Mouse (Mus musculus): ENCODE results near the gene Crebzf.

Gene Crebzf

GRCm38 (mm10) chr7:90442518-90443080, at the start of gene Crebzf:
Gene Crebzf (plus strand): TSS chr7:90442729.
- peak; percentile 99 for DNase-seq

- DNase-seq = no peak
Observed at GRCm38 (mm10) chr7:90395073-90395472, 47.5 kb upstream of the Crebzf start.

DNA sequence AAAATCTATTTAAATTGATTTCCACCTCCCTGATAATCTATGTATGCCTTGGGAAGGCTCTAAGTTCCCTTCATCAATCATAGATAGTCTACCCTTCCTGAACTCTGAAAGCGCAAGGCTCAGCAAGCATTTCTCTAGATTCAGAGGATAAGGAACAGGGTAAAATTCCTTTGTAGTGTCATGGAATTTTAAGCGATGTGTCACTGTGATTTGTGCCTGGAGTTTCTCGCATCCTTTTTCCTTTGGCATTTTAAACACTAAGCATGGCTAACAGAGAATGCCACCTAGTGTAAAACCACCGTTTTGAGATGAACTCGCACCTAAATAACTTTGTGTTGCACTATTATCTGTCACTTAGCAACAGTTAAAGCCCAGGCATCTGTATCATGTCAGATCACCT, 46.6 kb upstream of the Crebzf start:
- no peak for DNase-seq

- DNase-seq = peak; percentile 72
Observed at GRCm38 (mm10) chr7:90409934-90410333, 32.6 kb upstream of the Crebzf start.

- DNase-seq = peak; percentile 94
Observed at GRCm38 (mm10) chr7:90426020-90427001, 16.2 kb upstream of the Crebzf start, which contains the start of gene Ccdc89. Gene Ccdc89 (plus strand): TSS chr7:90426577.

- DNase-seq = no peak
Observed at GRCm38 (mm10) chr7:90427006-90427405, 15.5 kb upstream of the Crebzf start.

- peak; percentile 65 for DNase-seq
Observed at GRCm38 (mm10) chr7:90432221-90432620, 10.3 kb upstream of the Crebzf start.

GRCm38 (mm10) chr7:90440044-90440443, 2.5 kb upstream of the Crebzf start:
- no peak for DNase-seq

- no peak for DNase-seq
Observed at GRCm38 (mm10) chr7:90442070-90442469, 459 bp upstream of the Crebzf start.

- peak; percentile 81 for DNase-seq
Observed at GRCm38 (mm10) chr7:90443101-90444091, 867 bp downstream of the Crebzf start.

DNA sequence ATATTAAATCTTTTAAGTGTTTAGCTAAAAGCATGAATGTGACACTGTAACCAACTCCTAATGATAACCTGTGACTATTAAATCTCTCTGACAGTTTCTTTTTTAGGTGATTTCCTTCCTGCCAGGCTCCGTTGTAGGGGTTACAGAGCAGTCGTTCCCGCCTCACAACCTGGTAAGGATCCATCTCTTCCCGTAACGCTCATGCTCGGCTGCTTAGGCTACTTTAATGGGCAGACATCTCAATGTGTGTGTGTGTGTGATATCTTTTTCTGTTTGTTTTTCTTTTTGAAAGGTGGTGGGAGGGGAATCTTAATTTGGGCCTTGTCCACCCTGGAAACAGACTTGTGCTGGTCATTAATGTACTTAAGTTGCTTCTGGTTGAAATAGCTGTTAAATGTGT, 1.7 kb downstream of the Crebzf start:
- DNase-seq = no peak

- no peak for DNase-seq
Observed at GRCm38 (mm10) chr7:90456149-90456844, 13.8 kb downstream of the Crebzf start.

GRCm38 (mm10) chr7:90456845-90457468, 14.4 kb downstream of the Crebzf start, which contains the start of gene Tmem126a:
Gene Tmem126a (minus strand): TSS chr7:90457229.
- DNase-seq = peak; percentile 96

DNA sequence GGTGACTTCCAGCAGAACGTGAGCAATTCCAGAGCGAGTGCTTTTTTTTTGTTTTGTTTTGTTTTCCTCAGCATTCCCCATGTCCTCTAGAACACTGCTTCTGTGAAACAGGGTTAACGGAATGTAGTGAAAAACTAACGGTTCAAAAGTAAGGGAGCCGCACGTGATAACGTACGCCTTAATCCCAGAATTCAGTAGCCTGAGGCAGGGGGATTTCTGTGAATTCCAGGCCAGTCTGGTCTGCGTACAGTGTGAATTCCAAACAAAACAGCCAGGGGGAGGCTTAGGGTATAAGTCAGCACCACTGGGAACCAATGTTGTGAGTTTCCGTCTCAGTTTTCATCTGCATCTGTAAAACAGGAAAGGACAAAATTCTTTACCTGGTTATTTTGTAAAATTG, 15.0 kb downstream of the Crebzf start:
- no peak for DNase-seq

- no peak for DNase-seq
Observed at GRCm38 (mm10) chr7:90460330-90460729, 17.8 kb downstream of the Crebzf start.

DNA sequence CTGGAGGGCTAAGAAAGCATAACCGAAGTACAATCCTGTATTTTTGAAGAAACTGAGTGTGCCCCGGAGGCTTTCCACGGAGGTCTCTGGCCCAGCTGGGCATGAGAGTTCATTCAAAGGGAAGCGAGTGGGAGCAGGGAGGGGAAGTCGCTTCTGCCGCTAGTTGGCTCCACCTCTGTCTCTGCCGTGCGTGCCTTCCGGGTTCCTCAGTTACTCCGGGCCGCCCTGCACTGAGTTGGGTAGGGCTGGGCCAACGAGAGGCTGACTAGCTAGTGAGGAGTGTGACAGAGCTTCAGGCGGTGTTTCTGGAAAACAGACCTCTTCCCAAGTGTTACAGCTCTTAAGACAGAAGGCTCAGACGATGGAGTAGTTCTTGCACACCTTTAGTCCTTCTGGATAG, 18.4 kb downstream of the Crebzf start:
- DNase-seq = peak; percentile 54

DNA sequence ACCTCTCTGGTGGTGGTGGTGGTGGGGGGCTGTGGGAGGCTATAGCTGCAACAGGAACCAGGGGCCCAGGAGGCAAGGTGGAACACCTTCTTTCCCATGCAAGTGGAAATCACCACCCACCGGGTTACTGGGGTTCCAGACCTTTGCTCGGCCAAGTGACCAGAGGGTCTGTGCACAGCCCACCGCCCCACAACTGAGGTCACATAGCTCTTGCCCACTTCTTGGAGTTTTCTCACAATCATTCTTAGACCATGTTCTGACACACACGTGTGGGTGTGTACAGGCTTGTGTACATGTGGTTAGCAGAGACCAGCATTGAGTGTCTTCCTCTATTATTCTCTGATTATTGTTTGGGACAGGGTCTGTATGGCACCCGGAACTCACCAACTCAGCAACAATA, 18.9 kb downstream of the Crebzf start:
- DNase-seq = no peak

- DNase-seq = no peak
Observed at GRCm38 (mm10) chr7:90473511-90473910, 31.0 kb downstream of the Crebzf start.

GRCm38 (mm10) chr7:90475793-90476312, 33.3 kb downstream of the Crebzf start, which contains the start of gene Tmem126b:
Gene Tmem126b (minus strand): TSS chr7:90476001.
- DNase-seq = peak; percentile 98

DNA sequence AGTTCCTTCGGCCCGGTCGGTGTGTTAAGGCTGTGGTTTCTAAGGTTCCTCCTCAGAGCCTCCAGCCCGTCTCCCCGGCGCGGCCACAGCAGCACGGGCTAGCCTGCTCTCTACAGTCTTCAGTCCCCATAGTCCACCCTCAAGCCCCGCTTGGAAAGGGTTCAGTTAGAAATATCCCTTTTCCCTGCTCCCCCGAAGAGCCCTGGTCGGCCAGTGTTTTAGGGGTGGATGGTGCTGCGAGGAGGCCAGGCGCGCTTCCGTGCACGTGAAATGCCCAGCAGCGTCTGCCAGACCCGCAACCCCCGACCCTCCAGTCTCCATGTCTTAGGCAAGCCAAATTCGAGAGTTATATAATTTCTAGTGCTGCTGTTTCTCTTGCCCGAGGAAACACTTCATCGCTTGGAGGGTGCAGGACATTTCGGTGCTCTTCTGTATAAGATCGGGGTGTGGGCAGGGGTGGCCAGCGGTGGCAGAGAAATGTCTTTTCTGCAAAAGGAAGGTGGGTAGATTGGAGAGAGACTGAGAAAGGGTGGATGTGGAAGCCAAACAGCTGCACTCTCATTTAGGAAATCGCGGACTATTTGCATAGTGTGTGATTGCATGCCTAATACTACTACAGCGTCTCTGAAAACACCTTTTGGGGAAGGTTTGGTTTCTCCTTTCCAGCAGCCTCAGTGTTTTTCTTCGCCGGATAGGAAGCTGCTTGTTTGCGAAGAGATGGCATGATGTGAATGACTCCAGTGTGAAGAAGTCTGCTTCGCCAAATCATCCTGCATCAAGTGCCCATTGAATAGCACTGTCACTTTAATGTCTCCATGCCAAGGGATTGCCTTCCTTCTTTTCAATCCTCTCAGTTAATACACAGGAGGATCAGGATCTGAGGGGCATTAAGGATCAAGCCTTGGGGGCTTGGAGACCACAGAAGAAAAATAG, 34.0 kb downstream of the Crebzf start, which contains the start of gene Dlg2:
Dlg2 (plus strand) TSS at position 360 of the 933 bp plus-strand sequence.
- peak; percentile 58 for DNase-seq

All from retina, postnatal 1 day (tissue).